Mouse (Mus musculus) gastrocnemius, postnatal 36 days (tissue): ENCODE data around the gene Wdr77. TPM values are rescaled to one million over a fixed set of nuclear protein-coding genes. Genes with fewer than 3 reads are reported as not detected.
"Not testable (repeated sequence)": the region's sequence is repeated elsewhere in the genome, so short reads cannot be mapped to it uniquely, and the experiment has no call there.

ENCODE experiments used
- DNase-seq, 2 experiments: peaks; one replicate each; pipeline ENCODE4 v3.0.0; 2022
- intact Hi-C: fragments of 180-260 bp; cut with DNase I; formaldehyde crosslinking; loops from one replicate; pipeline ENCODE4 v1.15.1; 2025
- total RNA-seq, 2 experiments: library from RNA; stranded (reverse); gene quantifications; 2 replicates each; pipeline ENCODE4 v1.2.3; 2021

Gene Wdr77
- total RNA-seq, 2 experiments from 2014 or later: 26.9 to 29.3 TPM

- intact Hi-C loops: no loop called here
- no peak for DNase-seq
These were observed 24.1 kb upstream of the Wdr77 start for GRCm38 (mm10) chr3:105935033-105935432.

- intact Hi-C loops: no loop called here
- no peak for DNase-seq
These were observed 23.1 kb upstream of the Wdr77 start for GRCm38 (mm10) chr3:105936111-105936510.

- intact Hi-C loops: no loop called here
- no peak for DNase-seq
These were observed 7.8 kb upstream of the Wdr77 start for GRCm38 (mm10) chr3:105951348-105951747.

- intact Hi-C loops: loop anchor here (5.0 kb wide), 1 partner anchor 225 kb away; no protein-coding TSS in a partner anchor
- no peak for DNase-seq
These were observed 1.9 kb upstream of the Wdr77 start for GRCm38 (mm10) chr3:105957235-105957634.

GRCm38 (mm10) chr3:105958204-105958603 is 965 bp upstream of the Wdr77 start:
- intact Hi-C loops: loop anchor here (5.0 kb wide), 1 partner anchor 226 kb away; no protein-coding TSS in a partner anchor
- no peak for DNase-seq

GRCm38 (mm10) chr3:105959585-105959984 is 416 bp downstream of the Wdr77 start:
- intact Hi-C loops: loop anchor here (5.0 kb wide), 1 partner anchor 227 kb away; no protein-coding TSS in a partner anchor
- no peak for DNase-seq

GRCm38 (mm10) chr3:105959999-105960398 is 830 bp downstream of the Wdr77 start, which contains the start of gene Atp5f1:
TSS of gene Atp5f1 (minus strand) at chr3:105960099.
- DNase-seq: no peak
- intact Hi-C loops: loop anchor here (5.0 kb wide), 1 partner anchor 228 kb away; no protein-coding TSS in a partner anchor

GRCm38 (mm10) chr3:105960700-105961099 is 1.5 kb downstream of the Wdr77 start:
- DNase-seq: no peak
- intact Hi-C loops: no loop called here

- no peak for DNase-seq
- intact Hi-C loops: no loop called here
These were observed 12.8 kb downstream of the Wdr77 start for GRCm38 (mm10) chr3:105971831-105972446.

GRCm38 (mm10) chr3:105973411-105973810 is 14.2 kb downstream of the Wdr77 start, which contains the start of gene Ovgp1:
TSS of gene Ovgp1 (plus strand) at chr3:105973711.
- intact Hi-C loops: no loop called here
- no peak for DNase-seq

- intact Hi-C loops: no loop called here
- DNase-seq: no peak
These were observed 15.0 kb downstream of the Wdr77 start for GRCm38 (mm10) chr3:105974174-105974573.

- intact Hi-C loops: loop anchor here (5.0 kb wide), 1 partner anchor 458 kb away; no protein-coding TSS in a partner anchor
- not testable (repeated sequence) for DNase-seq
These were observed 30.4 kb downstream of the Wdr77 start for GRCm38 (mm10) chr3:105989611-105990010.

GRCm38 (mm10) chr3:105991653-105992283 is 32.6 kb downstream of the Wdr77 start:
- DNase-seq: peak in 1 of 2 experiments; percentile 10
- intact Hi-C loops: loop anchor here (5.0 kb wide), 1 partner anchor 456 kb away; no protein-coding TSS in a partner anchor

- intact Hi-C loops: loop anchor here (5.0 kb wide), 1 partner anchor 453 kb away; no protein-coding TSS in a partner anchor
- DNase-seq: no peak
These were observed 35.6 kb downstream of the Wdr77 start for GRCm38 (mm10) chr3:105994730-105995129.

GRCm38 (mm10) chr3:106000707-106001375 is 41.7 kb downstream of the Wdr77 start:
- intact Hi-C loops: no loop called here
- DNase-seq: no peak

- DNase-seq: no peak
- intact Hi-C loops: no loop called here
These were observed 42.5 kb downstream of the Wdr77 start for GRCm38 (mm10) chr3:106001416-106002370.

GRCm38 (mm10) chr3:106003360-106003759 is 44.2 kb downstream of the Wdr77 start:
- DNase-seq, intact Hi-C loops: not testable (repeated sequence)

- intact Hi-C loops: no loop called here
These were observed 55.4 kb downstream of the Wdr77 start, which contains the start of gene Pifo for GRCm38 (mm10) chr3:106014546-106014945. TSS of gene Pifo (minus strand) at chr3:106014646.

More at GRCm38 (mm10) chr3:106014546-106014945, 55.4 kb downstream of the Wdr77 start, which contains the start of gene Pifo:
- DNase-seq: no peak
